Mouse (Mus musculus) heart, postnatal 0 days (tissue): ENCODE measurements around the gene Hnrnpul2. TPM values are rescaled to one million over a fixed set of nuclear protein-coding genes. Genes with fewer than 3 reads are reported as not detected.
"Not testable (repeated sequence)": the region's sequence is repeated elsewhere in the genome, so short reads cannot be mapped to it uniquely, and the experiment has no call there.

Experiments used
- ATAC-seq: fragments of 200-750 bp; cut with Nextera tagmentation; 2 replicates; pipeline ENCODE4 v1.8.0; 2017; ENCODE audit warnings: low read depth, moderate number of reproducible peaks, moderate library complexity; ENCODE audit not compliant: insufficient read depth
- DNase-seq: peaks from one replicate; pipeline ENCODE4 v3.0.0-alpha.2; 2016; ENCODE audit warnings: low spot score
- H3K27ac ChIP-seq: fragments of 300-500 bp; sonication (generic); 2 replicates; pipeline ENCODE4 v1.5.1; 2014; ENCODE audit warnings: low read depth, mild to moderate bottlenecking
- H3K27me3 ChIP-seq: fragments of 300-500 bp; sonication (generic); 2 replicates; pipeline ENCODE4 v1.6.1; 2014; ENCODE audit warnings: low read length, mixed read lengths; ENCODE audit not compliant: control insufficient read depth, insufficient read depth
- H3K36me3 ChIP-seq: fragments of 300-500 bp; sonication (generic); replicated peaks from 2 replicates; pipeline ENCODE4 v1.6.1; 2014; ENCODE audit warnings: low read length, mixed read lengths; ENCODE audit not compliant: control insufficient read depth, insufficient read depth
- H3K4me1 ChIP-seq: fragments of 300-500 bp; sonication (generic); 2 replicates; pipeline ENCODE4 v1.6.1; 2014; ENCODE audit warnings: antibody characterized with exemption; ENCODE audit not compliant: control insufficient read depth, insufficient read depth
- H3K4me2 ChIP-seq: fragments of 300-500 bp; sonication (generic); 2 replicates; pipeline ENCODE4 v1.6.1; 2014; ENCODE audit warnings: low read depth, mild to moderate bottlenecking, low read length, moderate library complexity
- H3K4me3 ChIP-seq: fragments of 300-500 bp; sonication (generic); 2 replicates; pipeline ENCODE4 v1.5.1; 2014; ENCODE audit warnings: low read depth, low read length
- H3K9ac ChIP-seq: fragments of 300-500 bp; sonication (generic); replicated peaks from 2 replicates; pipeline ENCODE4 v1.6.1; 2014; ENCODE audit warnings: low read depth, low read length, mixed read lengths
- H3K9me3 ChIP-seq: fragments of 300-500 bp; sonication (generic); replicated peaks from 2 replicates; pipeline ENCODE4 v1.6.1; 2016; ENCODE audit warnings: low read length; ENCODE audit not compliant: control insufficient read depth
- CTCF ChIP-seq: IDR thresholded peaks from 2 replicates; pipeline ENCODE4 v1.5.1; 2016; ENCODE audit warnings: antibody characterized with exemption, control low read depth, low read depth
- EP300 ChIP-seq: IDR thresholded peaks from 2 replicates; pipeline ENCODE4 v1.6.1; 2016; ENCODE audit warnings: antibody characterized with exemption, low read depth
- WGBS: fragments of 180-500 bp; shearing (Covaris S2); extraction: QIAGEN DNeasy Blood & Tissue Kit; methylation state at CpG from one replicate; pipeline ENCODE4 v1.1.7; 2014; 5-methylcytosine and 5-hydroxymethylcytosine counted together
- polyA plus RNA-seq: library from polyadenylated mRNA; unstranded; fragments of >200 nt; fragmentation: Nextera tagmentation; extraction: Ambion mirVana; gene quantifications from 2 replicates; pipeline ENCODE4 v1.2.1, GENCODE M21; 2015
- total RNA-seq: library from RNA; depleted of rRNA; stranded (reverse); fragments of >200 nt; gene quantifications from 2 replicates; pipeline ENCODE4 v1.2.3, GENCODE M21; 2014; ENCODE audit warnings: low replicate concordance

The Hnrnpul2 gene
- total and polyA plus RNA-seq, 2 experiments from 2014 or later = 2.5 to 7.1 TPM

DNA sequence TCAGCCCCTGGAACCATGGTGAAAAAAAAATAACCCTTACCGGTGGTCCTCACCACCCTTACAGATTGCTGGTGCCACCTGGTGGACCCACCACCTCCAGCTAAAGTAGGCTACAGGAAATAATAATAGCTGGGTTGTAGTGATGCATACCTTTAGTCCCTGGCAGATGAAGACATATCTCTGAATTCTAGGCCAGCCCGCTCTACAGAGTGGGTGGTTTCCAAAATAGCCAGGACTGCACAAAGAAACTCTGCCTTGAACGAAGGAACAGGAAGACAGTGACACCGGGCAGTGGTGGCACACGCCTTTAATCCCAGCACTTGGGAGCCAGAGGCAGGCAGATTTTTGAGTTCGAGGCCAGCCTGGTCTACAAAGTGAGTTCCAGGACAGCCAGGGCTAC, 44.5 kb downstream of the Hnrnpul2 start:
- H3K4me1 ChIP-seq = no peaks in the 10 kb centered on the region

DNA sequence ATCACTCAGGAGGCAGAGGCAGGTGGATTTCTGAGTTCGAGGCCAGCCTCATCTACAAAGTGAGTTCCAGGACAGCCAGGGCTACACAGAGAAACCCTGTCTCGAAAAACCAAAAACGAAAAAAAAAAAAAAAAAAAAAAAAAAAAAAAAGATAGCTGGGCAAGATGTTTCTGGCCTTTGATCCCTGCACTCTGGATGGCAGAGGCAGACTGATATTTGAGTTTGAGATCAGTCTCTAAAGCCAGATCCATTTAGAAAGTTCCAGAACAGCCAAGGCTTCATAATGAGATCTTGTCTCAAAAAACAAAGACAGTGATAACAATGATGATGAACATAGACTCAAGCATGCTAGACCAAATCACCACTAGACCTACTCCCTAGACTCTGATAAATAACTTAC, 50.6 kb downstream of the Hnrnpul2 start:
- H3K9me3 ChIP-seq, DNase-seq, ATAC-seq, H3K4me1 ChIP-seq, H3K27me3 ChIP-seq: not testable (repeated sequence)
- H3K36me3 ChIP-seq = peaks cover 21% of the 10 kb centered on the region
- peak overlapping the region; percentile 71 for H3K4me3 ChIP-seq
- peak overlapping the region; percentile 85 for H3K27ac ChIP-seq
- 72% methylated on average over 2 of the region's 3 CpGs for WGBS
- peak overlapping the region; percentile 79 for H3K4me2 ChIP-seq
- H3K9ac ChIP-seq = peak overlapping the region; percentile 92; the same call in 1 of the 2 replicates

More for the DNA sequence above, 44.5 kb downstream of the Hnrnpul2 start:
- TF ChIP-seq CTCF = no peak
- no peak for TF ChIP-seq EP300
- Histone ChIP-seq H3K27me3 (no peaks in the 10 kb centered on the region), H3K27ac (no peak overlapping the region), H3K9me3 (no peaks in the 10 kb centered on the region), H3K4me2 (no peak overlapping the region), H3K9ac (no peak overlapping the region), H3K36me3 (no peaks in the 10 kb centered on the region), H3K4me3 (no peak overlapping the region)
- ATAC-seq (no peak), DNase-seq (no peak)
- WGBS = 71% methylated on average over 6 of the region's 6 CpGs

DNA sequence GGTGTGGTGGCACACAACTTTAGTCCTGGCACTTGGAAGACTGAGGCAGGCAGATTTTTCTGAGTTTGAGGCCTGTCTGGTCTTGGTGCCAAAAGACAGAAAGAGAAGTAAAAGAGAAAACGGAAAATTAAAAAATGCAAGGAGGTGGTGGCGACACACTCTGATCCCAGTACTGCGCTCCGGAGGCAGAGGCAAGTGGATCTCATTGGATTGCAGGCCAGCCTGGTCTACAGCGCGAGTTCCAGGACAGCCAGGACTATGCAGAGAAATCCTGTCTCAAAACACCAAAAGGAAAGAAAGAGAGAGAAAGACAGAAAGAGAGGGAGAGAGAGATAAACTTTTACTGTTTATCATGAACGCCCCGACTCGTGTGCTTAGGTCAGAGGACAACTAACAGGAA, 51.0 kb downstream of the Hnrnpul2 start:
- peak; percentile 19 for DNase-seq
- Histone ChIP-seq H3K27me3 (no peaks in the 10 kb centered on the region), H3K4me3 (peak overlapping the region; percentile 71), H3K36me3 (peaks cover 26% of the 10 kb centered on the region), H3K9me3 (no peaks in the 10 kb centered on the region), H3K4me1 (no peaks in the 10 kb centered on the region; the same call in 1 of the 2 replicates), H3K9ac (peak overlapping the region; percentile 92), H3K27ac (peak overlapping the region; percentile 85), H3K4me2 (peak overlapping the region; percentile 79)
- 27% methylated on average over 9 of the region's 9 CpGs for WGBS
- TF ChIP-seq EP300 (no peak), CTCF (no peak)
- ATAC-seq = no peak

DNA sequence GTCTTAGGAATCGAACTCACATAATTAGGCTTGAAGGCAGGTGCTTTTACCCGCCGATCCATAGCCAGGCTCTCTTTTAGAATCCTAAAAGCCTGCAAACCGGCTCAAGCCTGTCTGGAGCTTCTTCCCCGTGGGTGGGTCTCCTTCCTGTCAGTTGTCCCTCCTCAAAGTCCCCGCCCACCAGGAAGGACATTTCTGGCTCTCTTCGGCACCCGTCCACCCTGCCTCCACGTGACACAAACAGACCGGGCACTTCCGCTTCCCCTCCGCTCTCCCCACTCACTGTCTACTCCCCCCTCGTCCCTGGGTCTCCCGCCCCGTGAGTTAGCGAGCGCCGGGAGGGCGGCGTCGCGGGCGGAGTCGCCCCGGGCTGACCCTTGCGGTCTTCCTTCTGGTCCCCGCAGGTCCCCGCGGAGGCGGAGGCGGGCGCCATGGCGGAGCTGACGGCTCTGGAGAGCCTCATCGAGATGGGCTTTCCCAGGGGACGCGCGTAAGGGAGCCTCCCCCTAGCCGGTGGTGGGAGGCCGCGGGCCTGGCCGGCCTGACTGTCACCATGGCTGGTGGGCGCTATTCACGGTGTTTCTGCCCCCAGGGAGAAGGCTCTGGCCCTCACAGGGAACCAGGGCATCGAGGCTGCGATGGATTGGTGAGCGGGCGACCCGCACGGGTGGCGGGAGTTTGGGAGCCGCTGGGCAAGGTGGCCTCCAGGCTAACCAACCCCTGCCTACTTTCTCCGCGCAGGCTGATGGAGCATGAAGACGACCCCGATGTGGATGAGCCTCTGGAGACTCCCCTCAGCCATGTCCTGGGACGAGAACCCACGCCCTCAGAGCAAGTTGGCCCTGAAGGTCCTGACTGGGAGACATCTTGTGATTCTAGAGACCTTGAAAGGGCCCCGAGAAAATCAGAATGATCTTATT, 51.7 kb downstream of the Hnrnpul2 start, which contains the start of gene Ubxn1:
Gene Ubxn1, plus strand, starts transcription at position 230 of the 920 bp plus-strand sequence.
- Histone ChIP-seq H3K4me2 (peak within 1 kb of the TSS; percentile 79), H3K4me1 (no peaks in the 10 kb centered on the region; the same call in 1 of the 2 replicates), H3K27me3 (no peaks in the 10 kb centered on the region), H3K9me3 (no peaks in the 10 kb centered on the region), H3K27ac (peak within 1 kb of the TSS; percentile 85), H3K4me3 (peak within 1 kb of the TSS; percentile 71), H3K9ac (peak within 1 kb of the TSS; percentile 92), H3K36me3 (peaks cover 33% of the 10 kb centered on the region)
- ATAC-seq = peak; percentile 98
- TF ChIP-seq CTCF (no peak), EP300 (0 out of 2 replicates have a peak, but pooled peaks have one; percentile 61)
- peak; percentile 99 for DNase-seq
- WGBS = under 1% methylated on average over 59 of the region's 59 CpGs

DNA sequence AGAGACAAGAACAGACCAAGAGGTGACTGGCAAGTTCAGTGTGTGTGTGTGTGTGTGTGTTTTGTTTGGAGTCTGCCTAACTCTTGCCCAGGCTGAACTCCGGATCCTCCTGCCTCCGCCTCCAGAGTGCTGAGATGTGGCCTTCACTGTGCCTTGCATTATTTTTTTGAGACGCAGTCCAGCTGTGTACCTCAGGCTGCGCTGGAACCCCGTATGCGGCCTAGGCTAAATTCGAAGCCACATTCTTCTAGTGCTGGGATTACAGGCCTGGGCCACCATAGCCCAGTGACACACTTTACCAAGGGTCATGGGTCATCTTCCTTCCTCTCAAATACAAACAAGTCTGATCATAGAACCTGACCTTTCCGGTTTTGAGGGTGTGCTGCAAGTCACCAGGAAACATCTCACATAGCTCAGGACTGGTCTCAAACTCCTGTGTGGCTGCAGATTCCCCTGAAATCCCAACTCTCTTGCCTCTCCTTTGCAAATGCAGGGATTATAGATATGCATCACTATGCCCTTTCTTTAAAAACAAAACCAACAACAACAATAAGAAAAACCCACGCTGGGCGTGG, 52.5 kb downstream of the Hnrnpul2 start:
- Histone ChIP-seq H3K9ac (peak overlapping the region; percentile 92), H3K4me2 (peak overlapping the region; percentile 79), H3K27me3 (no peaks in the 10 kb centered on the region), H3K4me1 (no peaks in the 10 kb centered on the region; the same call in 1 of the 2 replicates), H3K27ac (peak overlapping the region; percentile 82), H3K36me3 (peaks cover 38% of the 10 kb centered on the region), H3K4me3 (peak overlapping the region; percentile 71), H3K9me3 (no peaks in the 10 kb centered on the region)
- no peak for TF ChIP-seq CTCF
- no peak for TF ChIP-seq EP300
- DNase-seq = no peak
- 64% methylated on average over 10 of the region's 10 CpGs for WGBS
- no peak for ATAC-seq
